Mouse (Mus musculus): Measurements from ENCODE around the gene Tyw1.

DNA sequence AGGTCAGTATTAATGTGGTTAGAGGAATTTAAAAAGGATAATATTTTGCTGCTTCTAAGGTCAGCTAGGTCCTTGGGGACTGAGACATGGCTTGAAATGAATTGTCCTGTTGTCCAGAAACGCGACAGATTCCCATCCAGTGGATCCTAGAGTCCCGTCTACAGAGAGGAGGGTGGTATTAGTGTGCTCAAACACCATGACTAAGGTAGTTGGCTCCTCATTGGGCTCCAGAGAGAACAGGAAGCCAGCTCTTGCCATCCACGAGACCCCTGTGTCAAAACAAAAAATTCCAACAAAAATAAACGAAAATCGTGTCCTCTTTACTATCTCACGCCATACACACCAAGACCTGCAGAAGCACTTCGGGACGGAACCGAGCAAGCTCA, 33.7 kb upstream of the Tyw1 start:
- TF ChIP-seq CTCF (IDR thresholded peaks at IDR 0.05) (no peak), POLR2A (IDR thresholded peaks at IDR 0.05; ENCODE audit: insufficient read depth, low read depth, low read length) (no peak), EP300 (IDR thresholded peaks at IDR 0.05; ENCODE audit: insufficient read depth, low read depth, low read length) (no peak)
